Comparison of ENCODE assay signal across 8 mouse cellular contexts in the genomic region with DNA sequence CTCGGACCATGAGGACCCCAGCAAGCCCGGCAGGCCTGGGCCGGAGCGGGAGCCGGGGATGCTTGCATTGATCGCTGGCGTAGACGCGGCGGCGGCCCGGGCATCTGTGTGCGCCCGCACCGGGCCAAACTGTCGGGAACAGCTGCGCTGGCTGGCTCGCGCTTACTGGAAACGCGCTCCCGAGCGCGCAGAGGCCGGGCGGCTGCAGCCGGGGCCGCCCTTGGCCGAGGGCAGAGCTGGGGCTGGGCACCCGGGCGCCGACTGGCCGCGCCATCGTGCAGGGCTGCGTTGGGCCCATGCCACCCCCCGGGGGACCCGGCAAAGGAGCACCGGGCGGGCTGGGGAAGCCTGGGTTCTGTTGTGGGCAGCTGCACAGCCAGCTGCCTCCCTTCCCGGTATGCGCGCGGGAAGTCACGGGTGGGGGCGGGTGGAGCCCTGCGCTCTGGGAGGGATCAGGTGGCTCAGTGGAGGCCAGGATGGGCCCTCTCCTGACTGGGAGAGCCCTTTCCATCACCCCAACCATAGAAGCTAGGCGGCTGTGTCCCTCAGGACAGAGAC. TPM values are rescaled to one million over a fixed set of nuclear protein-coding genes. Genes with fewer than 3 reads are reported as not detected.
A peak's percentile ranks its signal among the peaks of the same experiment; 100 is the strongest.
DNase-seq lines count a peak whose midpoint lies in the region; ATAC-seq lines count a peak whose summit lies in the region.

No protein-coding gene starts in this region.

- peak; percentile 57; the same call in 1 of the 2 replicates for ATAC-seq in limb, embryonic 11.5 days (ENCODE audit: insufficient number of reproducible peaks, low FRiP score, low TSS enrichment, low read depth)
- peak; percentile 56 for ATAC-seq in midbrain, embryonic 12.5 days (ENCODE audit: low FRiP score, low read depth)

- intact Hi-C loops in heart, postnatal 14 days (cut with DNase I): loop anchor here (2.0 kb wide), 1 partner anchor 18 kb away; no protein-coding TSS in a partner anchor

- H3K27ac ChIP-seq in forebrain, embryonic 10.5 days: peak overlapping the region; percentile 83
- no peak overlapping the region for H3K27ac ChIP-seq in limb, embryonic 11.5 days (replicated peaks; ENCODE audit: low read depth, low read length)
- 0 out of 2 replicates have a peak overlapping the region, but pooled peaks have one; percentile 1 for H3K27ac ChIP-seq in midbrain, embryonic 12.5 days (replicated peaks)

- peak overlapping the region; percentile 55 for H3K9ac ChIP-seq in limb, embryonic 11.5 days (ENCODE audit: low read length)
- H3K9ac ChIP-seq in midbrain, embryonic 12.5 days (replicated peaks): peak overlapping the region; percentile 52; the same call in 1 of the 2 replicates

- H3K36me3 ChIP-seq in forebrain, embryonic 10.5 days (replicated peaks): no peaks in the 10 kb centered on the region
- no peaks in the 10 kb centered on the region for H3K36me3 ChIP-seq in limb, embryonic 11.5 days (ENCODE audit: control insufficient read depth, insufficient read depth, low read length)
- H3K36me3 ChIP-seq in midbrain, embryonic 12.5 days: no peaks in the 10 kb centered on the region

- H3K9me3 ChIP-seq in forebrain, embryonic 10.5 days: no peaks in the 10 kb centered on the region
- H3K9me3 ChIP-seq in limb, embryonic 11.5 days (ENCODE audit: control insufficient read depth, low read length): no peaks in the 10 kb centered on the region
- no peaks in the 10 kb centered on the region for H3K9me3 ChIP-seq in midbrain, embryonic 12.5 days

- H3K27me3 ChIP-seq in forebrain, embryonic 10.5 days (ENCODE audit: poor library complexity, severe bottlenecking): peaks cover 73% of the 10 kb centered on the region
- peaks cover 16% of the 10 kb centered on the region for H3K27me3 ChIP-seq in limb, embryonic 11.5 days (ENCODE audit: control insufficient read depth, insufficient read depth, low read length)
- peaks cover 74% of the 10 kb centered on the region for H3K27me3 ChIP-seq in midbrain, embryonic 12.5 days

- WGBS in forebrain, embryonic 10.5 days: 1% methylated on average over 48 of the region's 48 CpGs
- WGBS in limb, embryonic 11.5 days: 1% methylated on average over 44 of the region's 48 CpGs
- 2% methylated on average over 43 of the region's 48 CpGs for WGBS in midbrain, embryonic 12.5 days

- peaks cover 61% of the 10 kb centered on the region for H3K4me1 ChIP-seq in forebrain, embryonic 10.5 days
- H3K4me1 ChIP-seq in limb, embryonic 11.5 days (ENCODE audit: control insufficient read depth, insufficient read depth, low read length): peaks cover 41% of the 10 kb centered on the region
- peaks cover 41% of the 10 kb centered on the region for H3K4me1 ChIP-seq in midbrain, embryonic 12.5 days

- peak overlapping the region; percentile 57 for H3K4me3 ChIP-seq in forebrain, embryonic 10.5 days
- peak overlapping the region; percentile 38 for H3K4me3 ChIP-seq in limb, embryonic 11.5 days (ENCODE audit: low read depth, low read length)
- H3K4me3 ChIP-seq in midbrain, embryonic 12.5 days: peak overlapping the region; percentile 45

- DNase-seq in urinary bladder, postnatal 25 days (ENCODE audit: low spot score): peak; percentile 48
- DNase-seq in urinary bladder, postnatal 10 days (ENCODE audit: low spot score): no peak
- peak; percentile 72 for DNase-seq in forebrain, embryonic 10.5 days (ENCODE audit: extremely low spot score, low spot score)
- peak; percentile 68 to 78 for DNase-seq in heart, postnatal 14 days
- peak; percentile 81 for DNase-seq in limb, embryonic 11.5 days (ENCODE audit: low spot score)
- DNase-seq in thymus, postnatal 0 days (ENCODE audit: low spot score): peak; percentile 57
- no peak for DNase-seq in frontal cortex, adult 2 months (ENCODE audit: extremely low spot score in 1 of 2, low spot score in 1 of 2)

- peak overlapping the region; percentile 88 for H3K4me2 ChIP-seq in limb, embryonic 11.5 days (ENCODE audit: low read depth, severe bottlenecking)
- peak overlapping the region; percentile 85 for H3K4me2 ChIP-seq in midbrain, embryonic 12.5 days (replicated peaks)

RNA-seq across cellular contexts. Expression of gene Socs3, which starts 39.0 kb away (rescaled TPM):
- 13.6 and 14.7 TPM in 2 replicates for polyA plus RNA-seq in forebrain, embryonic 10.5 days (2016; fragmentation: Nextera tagmentation; extraction: Ambion mirVana)
- 1 to 10 TPM; 4.1 to 5.1 TPM for total RNA-seq in heart, postnatal 14 days (2021)
- polyA plus RNA-seq in limb, embryonic 11.5 days (2014; fragmentation: Nextera tagmentation; extraction: Ambion mirVana): 5.4 and 6.7 TPM in 2 replicates
- polyA plus RNA-seq in midbrain, embryonic 12.5 days (2016; fragmentation: Nextera tagmentation; extraction: Ambion mirVana): 10.7 and 13.2 TPM in 2 replicates
- polyA plus RNA-seq in thymus, postnatal 0 days (2015; fragmentation: Nextera tagmentation; extraction: Ambion mirVana): 25.8 and 26.7 TPM in 2 replicates
- polyA plus RNA-seq in frontal cortex, adult 2 months (2012; rRNA removed): 4.5 and 5.8 TPM in 2 replicates

RNA-seq across cellular contexts. Expression of gene Pgs1, which starts 55.2 kb away (rescaled TPM):
- 43.8 and 44.7 TPM in 2 replicates for polyA plus RNA-seq in forebrain, embryonic 10.5 days (2016; fragmentation: Nextera tagmentation; extraction: Ambion mirVana)
- 10 to 100 TPM; 20.5 to 22.3 TPM for total RNA-seq in heart, postnatal 14 days (2021)
- polyA plus RNA-seq in limb, embryonic 11.5 days (2014; fragmentation: Nextera tagmentation; extraction: Ambion mirVana): 38.4 and 39.3 TPM in 2 replicates
- 47.5 and 48.9 TPM in 2 replicates for polyA plus RNA-seq in midbrain, embryonic 12.5 days (2016; fragmentation: Nextera tagmentation; extraction: Ambion mirVana)
- 54.8 and 55.6 TPM in 2 replicates for polyA plus RNA-seq in thymus, postnatal 0 days (2015; fragmentation: Nextera tagmentation; extraction: Ambion mirVana)
- polyA plus RNA-seq in frontal cortex, adult 2 months (2012; rRNA removed): 69.6 and 74.3 TPM in 2 replicates

RNA-seq across cellular contexts. Expression of gene Tha1, which starts 57.6 kb away (rescaled TPM):
- polyA plus RNA-seq in forebrain, embryonic 10.5 days (2016; fragmentation: Nextera tagmentation; extraction: Ambion mirVana): 4.4 and 6.4 TPM in 2 replicates
- 1 to 10 TPM; 6.3 to 6.8 TPM for total RNA-seq in heart, postnatal 14 days (2021)
- polyA plus RNA-seq in limb, embryonic 11.5 days (2014; fragmentation: Nextera tagmentation; extraction: Ambion mirVana): 1.4 and 1.5 TPM in 2 replicates
- polyA plus RNA-seq in midbrain, embryonic 12.5 days (2016; fragmentation: Nextera tagmentation; extraction: Ambion mirVana): 3.1 and 3.2 TPM in 2 replicates
- 9.0 and 9.4 TPM in 2 replicates for polyA plus RNA-seq in thymus, postnatal 0 days (2015; fragmentation: Nextera tagmentation; extraction: Ambion mirVana)
- polyA plus RNA-seq in frontal cortex, adult 2 months (2012; rRNA removed): 9.0 and 9.1 TPM in 2 replicates

Comparison
In these comparisons a context has a peak if more than half of its experiments do, and no peak if none do; other contexts are left out.
1. DNase-seq: peak in urinary bladder, postnatal 25 days (single experiment), forebrain, embryonic 10.5 days (single experiment), heart, postnatal 14 days (2 of 2), limb, embryonic 11.5 days (single experiment) and thymus, postnatal 0 days (single experiment); none in urinary bladder, postnatal 10 days (single experiment) and frontal cortex, adult 2 months (0 of 2).
2. Peak in every context shown above with its lines, with median percentiles within 50 percentile points of each other: H3K4me3 ChIP-seq.